Mouse (Mus musculus): Measurements from ENCODE around the gene Gm20716.

Gm20716 gene

DNA sequence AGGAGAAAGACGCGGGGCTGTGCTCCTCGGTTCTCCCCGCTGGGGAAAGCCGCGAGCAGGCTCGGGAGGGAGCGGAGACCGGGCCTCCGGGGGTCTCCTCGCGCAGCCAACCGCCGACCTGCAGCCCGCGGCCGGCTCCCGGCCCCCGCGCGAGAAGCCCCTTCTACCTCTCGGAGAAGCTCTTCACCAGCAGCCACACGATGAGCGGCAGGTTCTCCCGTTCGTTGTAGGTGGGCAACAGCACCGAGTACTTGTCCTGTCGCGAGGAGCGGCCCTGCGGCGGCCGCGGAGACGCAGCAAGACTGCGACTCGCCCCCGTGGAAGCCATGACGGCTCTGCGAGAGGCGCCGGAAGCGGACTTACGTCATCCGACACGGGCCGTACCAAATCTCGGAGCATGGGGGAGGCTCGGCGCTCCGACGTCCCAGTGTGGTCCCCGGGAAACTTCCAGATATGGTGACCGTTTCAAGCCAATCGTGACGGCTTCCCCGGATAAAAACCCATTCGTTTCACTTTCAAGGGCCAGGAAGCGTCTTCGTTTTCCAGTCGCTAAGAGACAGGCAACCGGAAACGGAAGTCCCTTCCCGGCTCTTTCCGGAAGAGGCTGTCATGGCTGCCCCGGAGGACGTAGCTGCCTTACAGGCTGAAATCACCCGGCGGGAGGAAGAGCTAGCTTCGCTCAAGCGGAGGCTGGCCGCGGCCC lies at the start of gene Gm20716, which contains the start of the genes Dpm1 and Mocs3:
Gm20716 (minus strand) TSS at position 339 of the 703 bp plus-strand sequence.
Dpm1 (minus strand) TSS at position 566 of the 703 bp plus-strand sequence.
Mocs3 (plus strand) TSS at position 597 of the 703 bp plus-strand sequence.
- in situ Hi-C loops (cut with MseI, MboI): loop anchor here in 1 of 2 experiments (25.0 kb wide), 1 partner anchor 632 kb away; no protein-coding TSS in a partner anchor

DNA sequence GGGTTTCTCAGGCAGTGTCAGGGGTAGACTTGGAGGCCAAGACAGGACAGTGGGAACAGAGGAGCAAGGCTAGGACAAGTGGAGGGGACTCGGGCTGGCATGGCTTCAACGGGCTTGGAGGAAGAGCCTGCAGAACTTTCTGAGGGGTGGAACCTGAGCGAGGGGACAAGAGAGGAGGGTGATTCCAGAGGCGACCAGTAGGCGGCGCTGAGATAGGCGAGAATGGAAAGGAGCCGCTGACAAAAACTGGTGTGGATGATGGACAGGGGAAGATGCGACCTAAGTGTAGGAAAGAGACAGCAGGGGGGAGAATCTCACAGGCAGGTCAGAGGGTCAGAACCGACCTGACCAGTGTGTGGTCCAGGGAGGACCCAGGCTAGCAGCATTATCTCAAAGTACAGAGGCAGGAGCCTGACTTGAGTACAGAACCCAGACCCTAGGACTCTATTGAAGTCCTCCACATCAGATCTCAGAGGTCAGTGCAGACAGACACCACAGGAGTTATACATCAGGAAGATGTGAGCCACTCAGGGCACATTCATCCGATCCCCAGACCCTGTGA lies 44.3 kb upstream of the Gm20716 start:
- in situ Hi-C loops (cut with MseI, MboI): loop anchor here (25.0 kb wide), 1 partner anchor 363 kb away; no protein-coding TSS in a partner anchor

DNA sequence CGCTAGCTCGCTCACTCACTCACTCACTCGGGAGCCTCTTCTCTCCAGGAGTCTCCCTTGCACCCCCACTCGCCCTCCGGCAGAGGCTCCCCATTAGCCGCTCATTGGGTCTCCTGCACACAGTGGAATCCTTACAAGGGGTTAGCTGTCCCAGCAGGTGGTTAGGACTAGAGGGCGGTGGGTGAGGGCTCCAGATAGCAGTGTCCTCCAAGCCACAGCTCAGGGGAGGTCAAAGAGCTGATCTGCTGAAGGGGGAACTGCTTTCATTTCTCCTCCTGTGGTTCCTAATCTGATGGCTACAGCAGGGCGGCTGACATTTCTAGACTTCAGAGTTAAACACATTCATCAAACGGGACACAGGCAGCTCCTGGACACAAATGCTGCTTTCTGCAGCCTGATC lies 43.2 kb upstream of the Gm20716 start:
- in situ Hi-C loops (cut with MseI, MboI): loop anchor here (25.0 kb wide), 1 partner anchor 364 kb away; no protein-coding TSS in a partner anchor

DNA sequence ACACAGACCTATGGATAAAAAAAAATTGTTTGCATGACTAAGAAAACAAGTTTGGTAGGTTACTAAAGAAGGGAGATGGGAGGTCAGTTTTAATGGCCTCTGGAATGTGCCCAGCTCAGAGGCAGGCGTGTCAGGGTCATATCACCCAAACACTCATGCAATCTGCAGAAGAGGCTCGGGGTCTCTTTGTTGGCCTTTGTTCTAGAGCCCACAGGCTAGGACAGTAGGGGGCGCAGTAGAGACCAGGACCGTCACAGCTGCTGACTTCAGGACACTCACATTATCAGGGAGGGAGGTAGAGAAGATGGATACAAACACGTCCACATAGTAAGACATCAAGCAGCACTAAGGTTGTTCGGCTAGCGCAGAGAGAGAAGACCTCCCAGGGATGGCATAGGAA lies 37.9 kb upstream of the Gm20716 start:
- in situ Hi-C loops (cut with MseI, MboI): loop anchor here (25.0 kb wide), 1 partner anchor 369 kb away; no protein-coding TSS in a partner anchor

DNA sequence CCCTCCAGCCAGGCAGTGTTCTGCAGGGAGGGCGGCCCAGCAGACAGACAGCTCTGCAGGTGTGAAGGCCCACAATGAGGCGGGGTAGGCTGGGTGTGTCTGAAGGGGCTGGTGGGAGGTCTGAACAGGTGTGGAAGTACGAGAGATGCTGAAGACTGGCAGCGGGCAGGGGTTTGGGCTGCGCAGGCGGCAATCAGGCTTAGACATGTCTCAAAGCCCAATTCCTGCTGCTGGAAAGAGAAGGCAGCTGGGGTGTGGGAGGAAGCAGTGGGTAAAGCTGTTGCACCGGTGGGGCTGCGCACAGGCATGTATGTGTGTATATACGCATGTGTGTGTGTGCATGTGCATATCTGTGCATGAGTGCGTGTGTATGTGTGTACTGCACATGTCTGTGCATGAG lies 30.7 kb upstream of the Gm20716 start:
- in situ Hi-C loops (cut with MseI, MboI): loop anchor here (25.0 kb wide), 1 partner anchor 376 kb away; no protein-coding TSS in a partner anchor

DNA sequence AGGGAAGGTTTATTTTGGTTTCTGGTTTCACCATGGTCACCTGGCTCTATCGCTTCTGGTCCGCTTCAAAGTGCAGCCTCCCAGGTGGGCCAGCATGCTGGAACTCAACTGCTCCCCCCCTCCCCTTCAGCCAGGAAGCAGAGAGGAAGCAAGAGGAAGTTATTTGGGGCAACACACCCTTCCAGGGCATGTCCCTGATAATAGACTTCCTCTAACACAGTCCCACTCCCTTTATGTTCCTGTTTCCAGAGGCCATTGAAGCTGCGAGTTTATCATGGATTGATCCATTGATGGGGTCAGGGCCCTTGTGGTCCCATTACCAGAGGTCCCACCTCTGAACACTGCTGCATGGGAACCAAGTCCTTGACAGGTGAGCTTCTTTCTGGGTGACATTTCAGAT lies 30.0 kb upstream of the Gm20716 start:
- in situ Hi-C loops (cut with MseI, MboI): loop anchor here (25.0 kb wide), 1 partner anchor 377 kb away; no protein-coding TSS in a partner anchor

DNA sequence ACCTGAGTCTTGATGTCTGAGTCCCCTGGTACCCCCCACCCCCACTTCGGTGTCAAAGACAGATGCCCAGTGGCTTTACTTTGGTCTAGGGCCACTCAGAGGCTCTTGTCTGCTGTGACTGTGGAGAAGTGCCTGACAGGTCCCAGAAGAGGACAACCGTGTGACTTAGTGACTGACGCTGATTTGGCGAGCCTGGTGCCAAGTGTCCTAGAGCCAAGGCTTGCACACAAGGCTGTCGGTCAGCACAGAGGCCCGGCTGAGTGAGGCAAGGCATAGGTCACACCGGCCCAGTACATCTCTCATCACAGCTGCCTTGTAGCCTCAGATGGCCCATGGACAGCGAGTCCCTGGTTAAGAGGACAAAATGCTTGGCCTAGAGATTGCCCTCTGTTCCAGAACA lies 28.9 kb upstream of the Gm20716 start:
- in situ Hi-C loops (cut with MseI, MboI): loop anchor here (25.0 kb wide), 1 partner anchor 378 kb away; no protein-coding TSS in a partner anchor

DNA sequence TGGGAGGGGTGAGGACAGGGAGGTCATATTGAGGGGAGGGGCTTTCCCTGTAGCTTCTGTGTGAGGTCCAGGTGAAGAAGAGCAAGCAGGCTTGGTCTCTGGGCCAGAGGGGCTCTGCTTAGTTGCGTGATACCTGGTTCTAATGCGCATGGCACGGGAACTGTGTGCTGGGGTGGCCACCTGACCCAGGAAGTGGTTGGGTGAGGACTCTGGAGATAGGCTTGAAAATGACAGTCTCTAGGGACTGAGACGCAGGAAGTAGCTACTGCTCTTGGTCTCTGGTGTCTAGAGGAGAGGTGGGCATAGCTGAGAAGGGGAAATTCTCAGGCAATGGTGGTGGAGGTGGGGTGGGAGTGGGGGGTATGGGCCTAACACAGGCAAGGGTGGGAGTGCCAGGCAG lies 27.0 kb upstream of the Gm20716 start:
- in situ Hi-C loops (cut with MseI, MboI): loop anchor here (25.0 kb wide), 1 partner anchor 380 kb away; no protein-coding TSS in a partner anchor

DNA sequence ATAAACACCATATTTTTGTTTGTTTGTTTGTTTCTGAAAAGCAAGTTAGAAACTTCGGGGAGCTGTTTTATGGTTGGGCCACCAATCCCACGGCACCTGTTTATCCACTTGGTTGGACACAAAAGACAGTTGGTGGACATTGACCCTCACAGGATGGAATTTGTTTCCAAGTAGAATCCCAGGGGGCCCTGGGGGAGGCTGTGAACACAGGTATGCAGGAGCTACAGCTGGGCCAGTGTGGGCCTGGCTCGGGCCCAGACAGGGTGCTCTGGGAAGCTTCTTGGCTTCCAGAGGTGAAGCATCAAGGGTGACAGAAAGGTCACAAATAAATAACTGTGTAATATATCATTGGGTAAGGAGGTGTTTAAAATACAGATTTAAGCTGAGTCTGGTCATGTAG lies 26.3 kb upstream of the Gm20716 start:
- in situ Hi-C loops (cut with MseI, MboI): loop anchor here (25.0 kb wide), 1 partner anchor 381 kb away; no protein-coding TSS in a partner anchor

DNA sequence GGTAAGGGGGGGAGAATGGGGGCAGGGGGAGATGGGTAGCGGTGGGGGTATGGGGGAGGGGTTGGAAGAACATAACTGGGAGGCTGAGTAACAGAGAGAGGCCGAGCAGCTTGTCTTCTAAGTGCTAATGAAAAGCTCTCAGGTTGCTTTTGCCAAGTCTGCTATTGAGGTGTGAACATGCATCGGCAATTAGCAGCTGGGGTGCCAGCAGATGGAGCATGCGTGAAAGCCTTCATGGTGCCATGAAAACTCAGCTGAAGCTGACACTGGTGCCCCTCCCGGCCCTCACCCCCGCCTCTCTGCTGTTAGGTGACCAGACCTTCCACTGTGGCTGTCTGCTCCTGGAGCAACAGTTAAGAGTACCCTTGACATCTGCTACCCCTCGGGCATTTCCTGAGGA lies 23.7 kb upstream of the Gm20716 start:
- in situ Hi-C loops (cut with MseI, MboI): loop anchor here (5.0 to 25.0 kb wide), 2 partner anchors 198 to 383 kb away; no protein-coding TSS in a partner anchor

DNA sequence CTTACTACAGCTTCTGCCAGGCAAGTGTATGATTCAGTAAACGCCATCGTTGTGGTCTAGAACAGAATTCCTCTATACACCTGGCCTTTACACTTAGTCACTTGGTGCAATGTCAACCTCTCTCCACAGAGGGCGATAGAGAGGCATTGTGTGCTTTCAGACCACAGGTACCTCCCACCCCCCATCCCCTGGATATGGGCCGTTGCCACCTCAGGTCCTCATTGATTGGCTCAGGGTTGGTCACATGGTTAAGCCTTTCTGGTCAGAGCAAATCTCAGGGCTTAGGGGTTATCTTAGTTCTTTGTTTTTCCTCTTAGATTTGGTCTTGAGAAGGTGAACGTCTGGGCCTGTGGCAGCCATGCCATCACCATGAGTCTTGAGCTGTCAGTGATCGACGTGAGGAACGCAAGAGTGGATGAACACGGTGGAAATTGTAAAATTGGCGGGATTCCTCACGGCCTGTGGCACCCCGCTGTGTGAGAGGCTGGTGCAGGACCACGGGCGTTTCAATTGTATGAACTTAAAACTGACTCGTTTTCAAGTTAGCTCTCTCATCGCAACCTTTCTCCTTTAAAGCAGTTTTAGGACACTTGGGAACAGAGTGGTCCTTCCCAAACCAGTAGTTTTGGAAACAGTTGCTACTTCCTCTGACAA lies 22.6 kb upstream of the Gm20716 start:
- in situ Hi-C loops (cut with MseI, MboI): loop anchor here (5.0 to 25.0 kb wide), 2 partner anchors 200 to 385 kb away; no protein-coding TSS in a partner anchor

DNA sequence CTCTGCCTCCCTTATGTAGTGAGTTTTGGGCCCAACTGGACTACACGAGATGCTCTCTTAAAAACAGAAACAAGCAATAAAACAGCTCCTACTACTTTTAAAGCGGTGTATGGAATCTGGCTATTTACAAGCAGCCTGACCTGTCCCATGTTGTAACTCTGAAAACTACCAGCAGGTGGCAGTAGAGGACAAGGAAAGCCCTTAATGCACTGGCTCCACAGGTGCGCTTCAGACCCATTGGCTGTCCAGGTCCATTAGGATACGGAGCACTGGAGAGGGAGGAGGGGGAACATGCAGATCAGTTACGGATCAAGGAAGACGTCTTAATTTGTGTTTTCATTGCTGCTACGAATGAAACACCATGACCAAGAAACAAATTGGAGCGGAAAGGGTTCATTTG lies 20.1 kb upstream of the Gm20716 start:
- in situ Hi-C loops (cut with MseI, MboI): loop anchor here (5.0 to 25.0 kb wide), 2 partner anchors 202 to 387 kb away; no protein-coding TSS in a partner anchor

DNA sequence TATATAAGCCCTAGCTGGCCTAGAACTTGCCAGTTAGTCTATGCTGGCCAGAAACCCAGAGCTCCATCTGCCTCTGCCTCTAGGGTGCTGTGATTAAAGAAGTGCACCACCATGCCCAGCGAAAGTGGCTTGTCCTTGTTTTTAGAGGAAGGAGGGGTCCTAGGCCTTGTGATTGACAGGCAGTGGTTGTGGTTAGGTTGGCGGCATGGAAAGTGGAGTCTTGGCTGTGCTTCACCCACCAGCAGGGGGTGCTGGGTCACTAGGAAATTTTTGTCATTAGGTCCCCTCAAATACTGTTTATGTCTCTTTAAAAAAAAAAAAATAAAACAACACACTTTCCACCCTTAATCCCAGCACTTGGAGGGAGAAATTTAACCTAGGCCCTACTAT lies 18.7 kb upstream of the Gm20716 start:
- in situ Hi-C loops (cut with MseI, MboI): loop anchor here in 1 of 2 experiments (5.0 to 25.0 kb wide), 2 partner anchors 193 to 613 kb away; no protein-coding TSS in a partner anchor

DNA sequence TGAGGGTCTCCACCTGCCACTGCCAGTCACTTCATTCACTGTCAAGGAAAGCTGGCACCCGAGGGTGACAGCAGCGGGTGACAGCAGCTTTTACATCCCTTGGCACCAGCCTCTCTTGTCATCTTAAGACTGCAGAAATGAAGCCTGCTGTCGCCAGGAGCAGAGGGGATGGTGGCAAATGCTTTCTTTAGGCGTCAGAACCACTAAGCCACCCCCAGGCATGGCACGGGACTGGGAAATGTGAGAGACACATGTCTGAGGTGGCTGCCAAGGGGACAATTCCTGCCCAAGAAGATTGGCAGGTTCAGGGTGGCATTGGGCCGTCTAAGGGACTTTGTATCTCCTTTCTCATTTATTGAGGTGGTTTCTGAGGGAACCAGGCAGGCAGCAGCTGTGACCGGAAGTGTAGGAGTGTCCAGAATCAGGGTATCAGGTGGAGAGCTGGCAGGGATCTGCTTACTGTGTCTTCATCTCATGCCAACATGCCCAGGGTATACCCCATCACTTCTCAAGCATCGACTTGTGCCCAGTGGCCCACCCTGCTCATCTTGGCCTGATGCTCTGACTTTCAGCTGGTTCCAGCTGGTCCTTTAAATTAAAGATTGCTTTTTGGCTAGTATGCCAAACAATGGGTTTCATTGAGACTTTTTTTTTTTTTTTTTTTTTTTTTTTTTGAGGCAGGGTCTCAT lies 18.1 kb upstream of the Gm20716 start:
- in situ Hi-C loops (cut with MseI, MboI): loop anchor here in 1 of 2 experiments (5.0 to 25.0 kb wide), 2 partner anchors 194 to 614 kb away; no protein-coding TSS in a partner anchor

DNA sequence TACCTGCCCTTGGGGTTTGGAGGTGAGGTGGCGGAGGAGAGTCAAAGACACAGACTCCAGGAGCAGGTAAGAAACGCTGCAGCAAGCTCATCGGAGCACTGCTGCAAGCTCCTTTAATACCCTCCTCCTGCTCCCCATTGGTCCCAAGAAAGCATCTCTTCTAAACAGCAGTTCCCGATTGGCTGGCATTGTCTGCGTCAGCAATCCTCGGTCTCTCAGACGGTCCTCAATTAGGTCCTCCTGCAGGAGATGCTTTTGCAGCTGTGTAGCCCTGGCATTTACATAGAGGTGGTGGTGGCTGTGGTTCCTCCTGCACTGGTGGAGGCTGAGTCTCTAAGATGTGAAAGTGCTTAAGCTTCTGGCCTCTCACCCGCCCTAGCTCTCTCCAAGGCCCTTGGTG lies 15.4 kb upstream of the Gm20716 start:
- in situ Hi-C loops (cut with MseI, MboI): loop anchor here in 1 of 2 experiments (5.0 to 25.0 kb wide), 2 partner anchors 197 to 617 kb away; no protein-coding TSS in a partner anchor

DNA sequence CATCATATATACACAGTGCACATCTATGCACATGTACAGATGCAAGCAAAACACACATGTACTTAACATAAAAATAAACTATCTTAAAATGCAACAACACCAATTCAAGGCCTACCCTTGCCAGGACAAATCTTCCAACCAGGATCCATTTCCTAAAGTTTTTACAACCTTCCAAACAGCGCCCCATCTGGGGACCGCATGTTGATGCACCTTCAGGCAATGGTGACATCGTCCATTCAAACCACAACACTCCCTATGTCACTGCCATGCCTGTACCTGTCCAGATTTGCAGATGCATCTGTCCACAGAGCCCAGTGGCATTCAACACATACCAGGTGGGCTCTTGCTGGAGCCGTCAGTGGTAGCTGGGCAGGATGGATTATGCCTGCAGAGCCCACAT lies 13.1 kb upstream of the Gm20716 start:
- in situ Hi-C loops (cut with MseI, MboI): loop anchor here in 1 of 2 experiments (25.0 kb wide), 1 partner anchor 619 kb away; no protein-coding TSS in a partner anchor

DNA sequence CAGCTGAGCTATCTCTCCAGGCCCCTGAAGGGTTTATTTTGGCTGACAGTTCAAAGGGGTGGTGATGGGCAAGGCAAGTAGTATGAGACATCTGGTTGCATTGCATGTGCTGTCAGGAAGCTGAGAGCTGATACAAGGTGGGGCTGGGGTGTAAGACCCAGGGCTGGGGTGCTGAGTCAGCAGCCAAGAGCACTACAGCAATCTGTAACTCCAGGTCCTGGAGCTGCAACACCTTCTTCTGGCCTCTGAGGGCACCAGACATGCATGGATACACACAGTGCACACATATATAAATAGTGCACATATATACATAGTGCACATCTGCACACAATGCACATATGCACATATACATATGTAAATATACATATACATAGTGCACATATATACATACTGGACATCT lies 12.7 kb upstream of the Gm20716 start:
- in situ Hi-C loops (cut with MseI, MboI): loop anchor here in 1 of 2 experiments (25.0 kb wide), 1 partner anchor 619 kb away; no protein-coding TSS in a partner anchor

DNA sequence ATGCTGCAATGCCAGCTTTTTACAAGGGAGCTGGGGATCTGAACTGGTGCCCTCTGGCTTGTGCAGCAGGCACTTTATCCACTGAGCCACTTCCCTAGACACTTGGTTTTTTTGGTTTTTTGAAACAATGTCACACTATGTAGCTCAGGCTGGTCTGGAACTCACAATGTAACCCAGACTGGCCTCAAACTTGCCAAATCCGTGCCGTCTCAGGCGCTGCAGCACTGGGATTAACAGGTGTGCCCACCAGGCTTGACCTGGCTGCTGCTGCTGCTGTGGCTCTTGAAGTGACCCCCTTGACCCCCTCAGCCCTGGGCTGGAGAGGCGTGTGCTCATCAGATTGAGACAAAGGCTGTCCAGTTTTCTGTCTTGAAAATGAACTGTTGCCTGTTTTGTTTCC lies 8.2 kb upstream of the Gm20716 start:
- in situ Hi-C loops (cut with MseI, MboI): loop anchor here in 1 of 2 experiments (25.0 kb wide), 1 partner anchor 624 kb away; no protein-coding TSS in a partner anchor

DNA sequence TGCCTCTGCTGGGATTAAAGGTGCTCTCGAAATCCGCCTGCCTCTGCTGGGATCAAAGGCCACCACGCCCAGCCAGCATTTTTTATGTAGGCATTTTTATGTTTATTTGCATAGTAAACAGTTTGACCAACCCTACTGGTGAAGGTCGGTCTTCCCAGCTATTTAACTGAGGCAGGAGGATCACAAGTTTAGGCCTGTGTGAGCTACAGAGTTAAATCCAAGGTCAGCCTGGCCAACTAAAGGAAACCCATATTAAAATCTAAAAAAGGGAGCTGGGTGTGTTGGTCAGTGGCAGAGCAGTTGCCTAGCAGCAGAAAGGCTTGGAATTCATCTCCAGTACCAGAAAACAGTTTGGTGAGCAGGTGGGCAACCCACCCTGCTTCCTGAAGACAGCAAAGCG lies 3.1 kb upstream of the Gm20716 start:
- in situ Hi-C loops (cut with MseI, MboI): loop anchor here in 1 of 2 experiments (25.0 kb wide), 1 partner anchor 629 kb away; no protein-coding TSS in a partner anchor

DNA sequence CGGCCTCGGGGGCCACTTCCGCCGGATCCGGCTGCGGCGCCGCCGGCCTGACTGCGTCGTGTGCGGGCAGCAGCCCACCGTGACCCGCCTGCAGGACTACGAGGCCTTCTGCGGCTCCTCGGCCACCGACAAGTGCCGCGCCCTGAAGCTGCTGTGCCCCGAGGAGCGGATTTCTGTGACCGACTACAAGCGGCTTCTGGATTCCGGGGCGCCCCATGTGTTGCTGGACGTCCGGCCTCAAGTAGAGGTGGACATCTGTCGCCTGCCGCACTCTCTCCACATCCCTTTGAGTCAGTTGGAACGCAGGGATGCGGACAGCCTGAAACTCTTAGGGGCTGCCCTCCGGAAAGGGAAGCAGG lies 1.3 kb upstream of the Gm20716 start:
- in situ Hi-C loops (cut with MseI, MboI): loop anchor here in 1 of 2 experiments (25.0 kb wide), 1 partner anchor 631 kb away; no protein-coding TSS in a partner anchor
